In the genomic region with DNA sequence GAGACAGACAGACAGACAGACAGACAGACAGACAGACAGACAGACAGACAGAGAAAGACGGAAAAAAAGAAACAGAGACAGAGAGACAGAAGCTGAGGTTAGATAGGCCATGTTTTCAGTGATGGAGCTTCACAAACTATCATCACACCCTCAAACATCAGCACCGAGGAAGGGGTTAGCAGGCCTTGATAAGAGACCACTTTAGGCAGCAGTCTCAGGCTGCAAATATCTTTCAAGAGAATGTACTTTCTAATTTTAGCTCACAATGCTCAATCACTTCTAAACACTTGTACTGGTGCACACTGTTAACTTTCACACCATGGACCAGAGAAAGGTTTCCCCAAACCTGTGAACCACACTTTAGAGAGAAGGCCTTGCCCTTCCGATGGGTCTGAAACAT, we compare ENCODE assay signal across 26 mouse cellular contexts.
DNase-seq lines count a peak whose midpoint lies in the region; ATAC-seq and TF ChIP-seq lines count a peak whose summit lies in the region.
"Had no signal": no experiment of that assay in that cellular context is flagged by ENCODE, and none has a peak within 500 bp of the region (broad histone marks: within the 10 kb centered on the region; RNA-seq: fewer than 3 reads in every experiment).

No protein-coding gene starts in this region.

- no peak for TF ChIP-seq CTCF in heart, postnatal 0 days (IDR thresholded peaks at IDR 0.05; ENCODE audit: low read depth)

- no peak overlapping the region for H3K9ac ChIP-seq in heart, embryonic 11.5 days (ENCODE audit: low read depth, low read length)
- no peak overlapping the region for H3K9ac ChIP-seq in heart, embryonic 14.5 days (ENCODE audit: low read length)
- H3K9ac ChIP-seq in heart, postnatal 0 days (replicated peaks; ENCODE audit: low read depth, low read length): no peak overlapping the region
- H3K9ac ChIP-seq: embryonic facial prominence, embryonic 12.5 days; embryonic facial prominence, embryonic 15.5 days; forebrain, embryonic 12.5 days; forebrain, embryonic 15.5 days; hindbrain, embryonic 12.5 days; hindbrain, embryonic 15.5 days had no signal

- DNase-seq in heart, postnatal 14 days: no peak
- no peak for DNase-seq in heart, adult 8-10 months (ENCODE audit: low spot score)
- peak; percentile 76 for DNase-seq in heart, postnatal 0 days (ENCODE audit: low spot score)
- no peak for DNase-seq in heart, adult 9 months (ENCODE audit: low spot score in 2 of 2)
- no peak for DNase-seq in cerebellum, postnatal 14 days
- DNase-seq: adrenal gland, postnatal 10 days; adrenal gland, postnatal 36 days; B cell, adult 2 months; cerebellum, adult 18-20 months; cerebellum, adult 9-10 months; cerebellum, postnatal 25 days; gastrocnemius, postnatal 25 days; kidney, adult 2 months had no signal

- H3K27ac ChIP-seq in heart, embryonic 11.5 days (ENCODE audit: low read depth, low read length): peak overlapping the region; percentile 47; the same call in 1 of the 2 replicates
- peak overlapping the region; percentile 76 to 77; a peak in 3 of 4 replicates for H3K27ac ChIP-seq in heart, embryonic 14.5 days (replicated peaks in 1 of 2; ENCODE audit: control insufficient read depth in 1 of 2, insufficient read depth in 1 of 2, low read depth in 2 of 2, low read length in 2 of 2)
- peak overlapping the region; percentile 65 for H3K27ac ChIP-seq in heart, postnatal 0 days (ENCODE audit: low read depth)
- H3K27ac ChIP-seq: embryonic facial prominence, embryonic 12.5 days; embryonic facial prominence, embryonic 15.5 days; forebrain, embryonic 12.5 days; forebrain, embryonic 15.5 days; hindbrain, embryonic 12.5 days; hindbrain, embryonic 15.5 days had no signal

- H3K36me3 ChIP-seq in heart, embryonic 11.5 days (ENCODE audit: control insufficient read depth, insufficient read depth, low read length): no peaks in the 10 kb centered on the region
- H3K36me3 ChIP-seq in heart, embryonic 14.5 days (ENCODE audit: control insufficient read depth, insufficient read depth, low read length): no peaks in the 10 kb centered on the region
- no peaks in the 10 kb centered on the region for H3K36me3 ChIP-seq in heart, postnatal 0 days (replicated peaks; ENCODE audit: control insufficient read depth, insufficient read depth, low read length)
- H3K36me3 ChIP-seq: embryonic facial prominence, embryonic 12.5 days; embryonic facial prominence, embryonic 15.5 days; forebrain, embryonic 12.5 days; forebrain, embryonic 15.5 days; G1E; hindbrain, embryonic 12.5 days; hindbrain, embryonic 15.5 days had no signal

- WGBS in heart, embryonic 11.5 days (ENCODE audit: insufficient replicate concordance): 40% methylated on average over 3 of the region's 3 CpGs
- WGBS in heart, embryonic 14.5 days: 22% methylated on average over 3 of the region's 3 CpGs
- WGBS in heart, postnatal 0 days: 28% methylated on average over 3 of the region's 3 CpGs

- H3K4me3 ChIP-seq in heart, embryonic 11.5 days (ENCODE audit: low read depth, low read length): no peak overlapping the region
- H3K4me3 ChIP-seq in heart, embryonic 14.5 days (ENCODE audit: control insufficient read depth in 1 of 2, insufficient read depth in 1 of 2, low read depth in 1 of 2, low read length in 2 of 2): no peak overlapping the region
- H3K4me3 ChIP-seq in heart, postnatal 0 days (ENCODE audit: low read depth, low read length): no peak overlapping the region
- H3K4me3 ChIP-seq: embryonic facial prominence, embryonic 12.5 days; embryonic facial prominence, embryonic 15.5 days; erythroblast, embryonic 14.5 days; forebrain, embryonic 12.5 days; forebrain, embryonic 15.5 days; hindbrain, embryonic 12.5 days; hindbrain, embryonic 15.5 days had no signal

- H3K9me3 ChIP-seq in heart, embryonic 11.5 days (replicated peaks; ENCODE audit: control insufficient read depth, low read length): no peaks in the 10 kb centered on the region
- no peaks in the 10 kb centered on the region for H3K9me3 ChIP-seq in heart, embryonic 14.5 days (ENCODE audit: control insufficient read depth, low read length)
- no peaks in the 10 kb centered on the region for H3K9me3 ChIP-seq in heart, postnatal 0 days (replicated peaks; ENCODE audit: control insufficient read depth, low read length)
- H3K9me3 ChIP-seq: embryonic facial prominence, embryonic 12.5 days; embryonic facial prominence, embryonic 15.5 days; forebrain, embryonic 12.5 days; forebrain, embryonic 15.5 days; G1E; hindbrain, embryonic 12.5 days; hindbrain, embryonic 15.5 days had no signal

- no peaks in the 10 kb centered on the region for H3K4me1 ChIP-seq in heart, embryonic 11.5 days (ENCODE audit: control insufficient read depth, insufficient read depth, low read length)
- peaks cover 0 to 14% of the 10 kb centered on the region in 2 experiments; a peak in 3 of 4 replicates for H3K4me1 ChIP-seq in heart, embryonic 14.5 days (ENCODE audit: control insufficient read depth in 2 of 2, insufficient read depth in 2 of 2, low read length in 2 of 2)
- H3K4me1 ChIP-seq in heart, postnatal 0 days (ENCODE audit: control insufficient read depth, insufficient read depth): peaks cover 15% of the 10 kb centered on the region; the same call in 1 of the 2 replicates
- H3K4me1 ChIP-seq: embryonic facial prominence, embryonic 12.5 days; embryonic facial prominence, embryonic 15.5 days; forebrain, embryonic 12.5 days; forebrain, embryonic 15.5 days; hindbrain, embryonic 12.5 days; hindbrain, embryonic 15.5 days had no signal

- no peaks in the 10 kb centered on the region for H3K27me3 ChIP-seq in heart, embryonic 11.5 days (ENCODE audit: control insufficient read depth, insufficient read depth, low read length)
- no peaks in the 10 kb centered on the region for H3K27me3 ChIP-seq in heart, embryonic 14.5 days (ENCODE audit: control insufficient read depth, insufficient read depth, low read length)
- H3K27me3 ChIP-seq in heart, postnatal 0 days (ENCODE audit: control insufficient read depth, insufficient read depth, low read length): no peaks in the 10 kb centered on the region
- H3K27me3 ChIP-seq: CH12.LX; embryonic facial prominence, embryonic 12.5 days; embryonic facial prominence, embryonic 15.5 days; forebrain, embryonic 12.5 days; forebrain, embryonic 15.5 days; hindbrain, embryonic 12.5 days; hindbrain, embryonic 15.5 days; Patski had no signal

- H3K4me2 ChIP-seq in heart, embryonic 11.5 days: no peak overlapping the region
- H3K4me2 ChIP-seq in heart, embryonic 14.5 days (ENCODE audit: low read length): no peak overlapping the region; the same call in 1 of the 2 replicates
- no peak overlapping the region for H3K4me2 ChIP-seq in heart, postnatal 0 days (ENCODE audit: low read depth, low read length)
- H3K4me2 ChIP-seq: embryonic facial prominence, embryonic 12.5 days; embryonic facial prominence, embryonic 15.5 days; forebrain, embryonic 12.5 days; forebrain, embryonic 15.5 days; hindbrain, embryonic 12.5 days; hindbrain, embryonic 15.5 days had no signal

- no peak; the same call in 1 of the 2 replicates for ATAC-seq in heart, embryonic 11.5 days (replicated peaks; ENCODE audit: insufficient number of reproducible peaks, low FRiP score, low TSS enrichment)
- peak; percentile 87 for ATAC-seq in heart, embryonic 14.5 days (ENCODE audit: insufficient number of reproducible peaks, insufficient read depth, low FRiP score, low read depth)
- peak; percentile 91 for ATAC-seq in heart, postnatal 0 days (ENCODE audit: insufficient read depth, low read depth)
- ATAC-seq: forebrain, embryonic 15.5 days; intestine, postnatal 0 days; Patski had no signal

- intact Hi-C loops in heart, postnatal 14 days (cut with DNase I): no loop called here

- no peak for TF ChIP-seq EP300 in heart, postnatal 0 days (IDR thresholded peaks at IDR 0.05; ENCODE audit: low read depth)
